Mouse (Mus musculus): Measurements from ENCODE around the gene Gm17349.

DNA sequence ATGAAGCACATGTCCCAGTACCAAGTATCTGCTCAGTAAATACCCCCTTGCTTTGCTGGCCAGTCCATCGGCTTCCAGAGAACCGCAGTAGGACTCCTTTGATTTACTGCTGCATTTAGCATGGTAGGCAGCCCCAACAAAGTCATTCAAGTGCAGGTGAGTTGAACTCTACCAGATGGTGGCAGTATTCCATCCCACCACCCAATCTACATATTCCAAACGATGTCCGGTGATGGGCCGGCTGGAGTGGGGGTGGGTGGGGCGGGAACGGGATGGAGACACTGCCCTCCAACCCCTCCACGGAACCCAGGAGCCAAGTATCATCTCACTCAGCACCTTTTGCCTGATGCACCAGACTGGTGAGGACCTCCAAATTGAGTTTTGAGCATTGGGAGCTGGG is 52.0 kb downstream of the Gm17349 start:
- TF ChIP-seq CTCF (IDR thresholded peaks at IDR 0.05; ENCODE audit: insufficient read depth, low read depth, low read length) (no peak), POLR2A (IDR thresholded peaks at IDR 0.05; ENCODE audit: insufficient read depth, low read depth, low read length) (no peak)
